Mouse (Mus musculus) hindbrain, embryonic 10.5 days (tissue): ENCODE data around the gene Slc35e1. TPM values are rescaled to one million over a fixed set of nuclear protein-coding genes. Genes with fewer than 3 reads are reported as not detected.
A peak's percentile ranks its signal among the peaks of the same experiment; 100 is the strongest.

Experiments used
- DNase-seq: peaks from one replicate; pipeline ENCODE4 v3.0.0-alpha.2; 2017; ENCODE audit warnings: low spot score
- H3K27ac ChIP-seq: fragments of 300-500 bp; sonication (generic); 2 replicates; pipeline ENCODE4 v1.5.1; 2016; ENCODE audit warnings: mild to moderate bottlenecking, moderate library complexity
- H3K27me3 ChIP-seq: fragments of 300-500 bp; sonication (generic); 2 replicates; pipeline ENCODE4 v1.6.1; 2016; ENCODE audit warnings: mild to moderate bottlenecking; ENCODE audit not compliant: poor library complexity, insufficient read depth, severe bottlenecking
- H3K36me3 ChIP-seq: fragments of 300-500 bp; sonication (generic); 2 replicates; pipeline ENCODE4 v1.6.1; 2016; ENCODE audit warnings: mild to moderate bottlenecking, moderate library complexity
- H3K4me1 ChIP-seq: fragments of 300-500 bp; sonication (generic); replicated peaks from 2 replicates; pipeline ENCODE4 v1.6.1; 2016; ENCODE audit warnings: mild to moderate bottlenecking
- H3K4me3 ChIP-seq: fragments of 300-500 bp; sonication (generic); 2 replicates; pipeline ENCODE4 v1.5.1; 2016; ENCODE audit warnings: mild to moderate bottlenecking, moderate library complexity
- H3K9me3 ChIP-seq: fragments of 300-500 bp; sonication (generic); 2 replicates; pipeline ENCODE4 v1.6.1; 2016; ENCODE audit warnings: mild to moderate bottlenecking, moderate library complexity
- WGBS: fragments of 180-500 bp; shearing (Covaris S2); methylation state at CpG from one replicate; pipeline ENCODE4 v1.1.7; 2016; 5-methylcytosine and 5-hydroxymethylcytosine counted together
- polyA plus RNA-seq: library from polyadenylated mRNA; unstranded; fragments of >200 nt; fragmentation: Nextera tagmentation; extraction: Ambion mirVana; gene quantifications from 2 replicates; pipeline ENCODE4 v1.2.1, GENCODE M21; 2016

Gene Slc35e1
- 19.6 and 21.3 TPM in 2 replicates for polyA plus RNA-seq

- Histone ChIP-seq H3K9me3 (no peaks in the 10 kb centered on the region), H3K4me3 (peak within 1 kb of the TSS; percentile 95), H3K36me3 (peaks cover 58% of the 10 kb centered on the region), H3K27ac (peak within 1 kb of the TSS; percentile 90), H3K27me3 (no peaks in the 10 kb centered on the region), H3K4me1 (peaks cover 35% of the 10 kb centered on the region)
- under 1% methylated on average over 98 of the region's 98 CpGs for WGBS
- no peak for DNase-seq
These were observed at the start of gene Slc35e1 for GRCm38 (mm10) chr8:72491680-72492621. Gene Slc35e1, minus strand, starts transcription at chr8:72492614.

GRCm38 (mm10) chr8:72539234-72539633 is 46.8 kb upstream of the Slc35e1 start:
- H3K9me3 ChIP-seq: no peaks in the 10 kb centered on the region
- DNase-seq: no peak
- H3K36me3 ChIP-seq: peaks cover 42% of the 10 kb centered on the region
- no peaks in the 10 kb centered on the region for H3K4me1 ChIP-seq
- no peaks in the 10 kb centered on the region for H3K27me3 ChIP-seq
- no peak overlapping the region for H3K27ac ChIP-seq
- no peak overlapping the region for H3K4me3 ChIP-seq

GRCm38 (mm10) chr8:72534888-72535287 is 42.5 kb upstream of the Slc35e1 start:
- Histone ChIP-seq H3K4me1 (no peaks in the 10 kb centered on the region), H3K27ac (no peak overlapping the region), H3K27me3 (no peaks in the 10 kb centered on the region), H3K36me3 (peaks cover 34% of the 10 kb centered on the region; the same call in 1 of the 2 replicates), H3K9me3 (no peaks in the 10 kb centered on the region), H3K4me3 (no peak overlapping the region)
- 95% methylated on average over 3 of the region's 3 CpGs for WGBS
- DNase-seq: no peak

- no peak for DNase-seq
- no peak overlapping the region for H3K27ac ChIP-seq
- no peak overlapping the region for H3K4me3 ChIP-seq
- 98% methylated on average over 1 of the region's 1 CpGs for WGBS
- H3K36me3 ChIP-seq: peaks cover 43% of the 10 kb centered on the region
- H3K9me3 ChIP-seq: no peaks in the 10 kb centered on the region
- H3K27me3 ChIP-seq: no peaks in the 10 kb centered on the region
- no peaks in the 10 kb centered on the region for H3K4me1 ChIP-seq
These were observed 39.7 kb upstream of the Slc35e1 start for GRCm38 (mm10) chr8:72532103-72532502.

GRCm38 (mm10) chr8:72521888-72522287 is 29.5 kb upstream of the Slc35e1 start:
- no peak overlapping the region for H3K4me3 ChIP-seq
- peaks cover 9% of the 10 kb centered on the region; the same call in 1 of the 2 replicates for H3K9me3 ChIP-seq
- H3K4me1 ChIP-seq: peaks cover 10% of the 10 kb centered on the region
- no peak overlapping the region for H3K27ac ChIP-seq
- H3K27me3 ChIP-seq: no peaks in the 10 kb centered on the region
- H3K36me3 ChIP-seq: peaks cover 26% of the 10 kb centered on the region
- no peak for DNase-seq

GRCm38 (mm10) chr8:72517421-72517988 is 25.1 kb upstream of the Slc35e1 start:
- Histone ChIP-seq H3K4me1 (peaks cover 10% of the 10 kb centered on the region), H3K27ac (0 out of 2 replicates have a peak overlapping the region, but pooled peaks have one; percentile 16), H3K9me3 (no peaks in the 10 kb centered on the region), H3K27me3 (no peaks in the 10 kb centered on the region), H3K4me3 (no peak overlapping the region), H3K36me3 (peaks cover 22% of the 10 kb centered on the region; the same call in 1 of the 2 replicates)
- WGBS: 79% methylated on average over 7 of the region's 7 CpGs
- no peak for DNase-seq

GRCm38 (mm10) chr8:72513158-72513557 is 20.7 kb upstream of the Slc35e1 start:
- no peak for DNase-seq
- Histone ChIP-seq H3K4me3 (no peak overlapping the region), H3K36me3 (peaks cover 16% of the 10 kb centered on the region; the same call in 1 of the 2 replicates), H3K27me3 (no peaks in the 10 kb centered on the region), H3K4me1 (peaks cover 6% of the 10 kb centered on the region), H3K27ac (no peak overlapping the region), H3K9me3 (no peaks in the 10 kb centered on the region)
- WGBS: 88% methylated on average over 1 of the region's 1 CpGs

GRCm38 (mm10) chr8:72512648-72513047 is 20.2 kb upstream of the Slc35e1 start:
- Histone ChIP-seq H3K9me3 (no peaks in the 10 kb centered on the region), H3K27ac (no peak overlapping the region), H3K4me1 (0 out of 2 replicates have a peak, but pooled peaks cover under 1% of the 10 kb centered on the region), H3K27me3 (no peaks in the 10 kb centered on the region), H3K36me3 (peaks cover 16% of the 10 kb centered on the region; the same call in 1 of the 2 replicates), H3K4me3 (no peak overlapping the region)
- DNase-seq: no peak
- WGBS: 95% methylated on average over 1 of the region's 1 CpGs

- DNase-seq: no peak
- Histone ChIP-seq H3K9me3 (no peaks in the 10 kb centered on the region), H3K4me1 (no peaks in the 10 kb centered on the region), H3K36me3 (peaks cover 17% of the 10 kb centered on the region), H3K27me3 (no peaks in the 10 kb centered on the region), H3K27ac (no peak overlapping the region), H3K4me3 (no peak overlapping the region)
- WGBS: 91% methylated on average over 1 of the region's 1 CpGs
These were observed 15.1 kb upstream of the Slc35e1 start for GRCm38 (mm10) chr8:72507505-72507904.

- Histone ChIP-seq H3K9me3 (no peaks in the 10 kb centered on the region), H3K36me3 (peaks cover 26% of the 10 kb centered on the region), H3K4me3 (no peak overlapping the region), H3K27ac (no peak overlapping the region), H3K27me3 (no peaks in the 10 kb centered on the region), H3K4me1 (no peaks in the 10 kb centered on the region)
- DNase-seq: no peak
These were observed 12.4 kb upstream of the Slc35e1 start for GRCm38 (mm10) chr8:72504637-72505314.

- peaks cover 33% of the 10 kb centered on the region for H3K36me3 ChIP-seq
- DNase-seq: no peak
- no peaks in the 10 kb centered on the region for H3K4me1 ChIP-seq
- no peaks in the 10 kb centered on the region for H3K9me3 ChIP-seq
- H3K27ac ChIP-seq: no peak overlapping the region
- H3K4me3 ChIP-seq: no peak overlapping the region
- no peaks in the 10 kb centered on the region for H3K27me3 ChIP-seq
These were observed 11.7 kb upstream of the Slc35e1 start for GRCm38 (mm10) chr8:72504137-72504536.

GRCm38 (mm10) chr8:72500521-72500931 is 8.1 kb upstream of the Slc35e1 start:
- no peak for DNase-seq
- Histone ChIP-seq H3K27me3 (no peaks in the 10 kb centered on the region), H3K9me3 (no peaks in the 10 kb centered on the region), H3K4me1 (no peaks in the 10 kb centered on the region), H3K27ac (no peak overlapping the region), H3K36me3 (peaks cover 65% of the 10 kb centered on the region), H3K4me3 (no peak overlapping the region)
- 95% methylated on average over 1 of the region's 1 CpGs for whole genome bisulfite sequencing
